Mouse (Mus musculus) ES-E14 (cell line): ENCODE measurements around the gene Il20rb.

Source experiments
- CHD2 ChIP-seq: IDR thresholded peaks from 2 replicates; pipeline ENCODE4 v1.6.1; 2014; ENCODE audit warnings: mild to moderate bottlenecking, low read depth, low read length, inconsistent platforms
- HCFC1 ChIP-seq: IDR thresholded peaks from 2 replicates; pipeline ENCODE4 v1.6.1; 2012; ENCODE audit warnings: low read length, inconsistent platforms, borderline replicate concordance; ENCODE audit not compliant: insufficient read depth
- MAFK ChIP-seq: IDR thresholded peaks from 2 replicates; pipeline ENCODE4 v1.6.1; 2014; ENCODE audit warnings: mild to moderate bottlenecking, low read depth, low read length, inconsistent platforms; ENCODE audit not compliant: insufficient read depth
- ZC3H11A ChIP-seq: IDR thresholded peaks from 2 replicates; pipeline ENCODE4 v1.6.1; 2012; ENCODE audit warnings: low read depth, mild to moderate bottlenecking, inconsistent platforms, low read length, borderline replicate concordance
- ZNF384 ChIP-seq: IDR thresholded peaks from 2 replicates; pipeline ENCODE4 v1.6.1; 2012; ENCODE audit warnings: low read depth, low read length, inconsistent platforms

DNA sequence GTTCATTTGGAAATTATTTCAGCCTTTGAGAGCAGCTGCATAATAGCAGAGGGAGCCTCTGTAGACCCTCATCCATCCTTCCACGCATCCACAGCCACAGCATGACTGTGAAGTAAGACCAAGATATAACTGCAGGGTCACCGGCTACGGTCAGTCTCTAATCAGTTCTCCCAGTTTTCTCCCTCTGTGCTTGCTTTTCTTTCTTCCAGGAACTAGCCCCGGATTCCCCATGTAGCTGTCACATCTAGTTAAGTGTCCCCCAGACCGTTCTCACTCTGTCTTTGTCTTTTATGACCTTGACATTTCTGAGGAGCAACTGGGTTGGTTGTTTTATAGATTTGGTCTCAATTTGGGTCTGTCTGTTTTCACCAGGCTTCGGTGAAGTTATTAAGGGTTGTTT is 5.0 kb downstream of the Il20rb start:
- TF ChIP-seq ZNF384 = no peak
- TF ChIP-seq ZC3H11A = no peak
- TF ChIP-seq MAFK = no peak
- no peak for TF ChIP-seq HCFC1
- no peak for TF ChIP-seq CHD2
